Mouse (Mus musculus): Measurements from ENCODE around the gene 2310007B03Rik. TPM values are rescaled to one million over a fixed set of nuclear protein-coding genes. Genes with fewer than 3 reads are reported as not detected.
"Not testable (repeated sequence)": the region's sequence is repeated elsewhere in the genome, so short reads cannot be mapped to it uniquely, and the experiment has no call there.

Gene 2310007B03Rik
- polyA plus RNA-seq (2015; fragmentation: Nextera tagmentation; extraction: Ambion mirVana): 0.09 and 0.10 TPM in 2 replicates

GRCm38 (mm10) chr1:93160501-93161133 is at the start of gene 2310007B03Rik:
2310007B03Rik (minus strand) TSS chr1:93160948.
- ATAC-seq (ENCODE audit: low read depth): 0 out of 2 replicates have a peak, but pooled peaks have one; percentile 10
- H3K27me3 ChIP-seq: no peaks in the 10 kb centered on the region
- H3K4me2 ChIP-seq: no peak within 1 kb of the TSS
- DNase-seq: no peak
- H3K4me3 ChIP-seq (replicated peaks): no peak within 1 kb of the TSS
- H3K4me1 ChIP-seq (replicated peaks): no peaks in the 10 kb centered on the region
- H3K9me3 ChIP-seq (replicated peaks): no peaks in the 10 kb centered on the region
- WGBS (ENCODE audit: insufficient replicate concordance): 49% methylated on average over 8 of the region's 8 CpGs
- no peak within 1 kb of the TSS for H3K27ac ChIP-seq
- no peaks in the 10 kb centered on the region for H3K36me3 ChIP-seq
- no peak within 1 kb of the TSS for H3K9ac ChIP-seq

GRCm38 (mm10) chr1:93210213-93210641 is 49.5 kb upstream of the 2310007B03Rik start:
- H3K9ac ChIP-seq: no peak overlapping the region
- H3K27ac ChIP-seq: 0 out of 2 replicates have a peak overlapping the region, but pooled peaks have one; percentile 2
- DNase-seq (no peak), ATAC-seq (ENCODE audit: low read depth) (0 out of 2 replicates have a peak, but pooled peaks have one; percentile 26)
- H3K9me3 ChIP-seq (replicated peaks): no peaks in the 10 kb centered on the region
- no peaks in the 10 kb centered on the region for H3K36me3 ChIP-seq
- no peak overlapping the region for H3K4me3 ChIP-seq (replicated peaks)
- H3K27me3 ChIP-seq: no peaks in the 10 kb centered on the region
- H3K4me2 ChIP-seq: no peak overlapping the region
- 0 out of 2 replicates have a peak, but pooled peaks cover 4% of the 10 kb centered on the region for H3K4me1 ChIP-seq (replicated peaks)
- 54% methylated on average over 9 of the region's 9 CpGs for WGBS (ENCODE audit: insufficient replicate concordance)

GRCm38 (mm10) chr1:93207536-93208064 is 46.9 kb upstream of the 2310007B03Rik start:
- no peak overlapping the region for H3K9ac ChIP-seq
- H3K27me3 ChIP-seq: no peaks in the 10 kb centered on the region
- no peak overlapping the region for H3K4me2 ChIP-seq
- DNase-seq: no peak
- no peak for ATAC-seq (ENCODE audit: low read depth)
- H3K27ac ChIP-seq: no peak overlapping the region
- H3K4me3 ChIP-seq (replicated peaks): no peak overlapping the region
- 71% methylated on average over 4 of the region's 4 CpGs for WGBS (ENCODE audit: insufficient replicate concordance)
- 0 out of 2 replicates have a peak, but pooled peaks cover 4% of the 10 kb centered on the region for H3K4me1 ChIP-seq (replicated peaks)
- H3K36me3 ChIP-seq: no peaks in the 10 kb centered on the region
- no peaks in the 10 kb centered on the region for H3K9me3 ChIP-seq (replicated peaks)

GRCm38 (mm10) chr1:93206277-93206970 is 45.7 kb upstream of the 2310007B03Rik start:
- no peaks in the 10 kb centered on the region for H3K9me3 ChIP-seq (replicated peaks)
- 0 out of 2 replicates have a peak, but pooled peaks cover 4% of the 10 kb centered on the region for H3K4me1 ChIP-seq (replicated peaks)
- H3K4me3 ChIP-seq (replicated peaks): no peak overlapping the region
- DNase-seq (no peak), ATAC-seq (ENCODE audit: low read depth) (no peak)
- no peaks in the 10 kb centered on the region for H3K27me3 ChIP-seq
- H3K36me3 ChIP-seq: no peaks in the 10 kb centered on the region
- WGBS (ENCODE audit: insufficient replicate concordance): 52% methylated on average over 12 of the region's 12 CpGs
- no peak overlapping the region for H3K9ac ChIP-seq
- H3K27ac ChIP-seq: no peak overlapping the region
- no peak overlapping the region for H3K4me2 ChIP-seq

GRCm38 (mm10) chr1:93197916-93198315 is 37.2 kb upstream of the 2310007B03Rik start:
- 0 out of 2 replicates have a peak, but pooled peaks cover 3% of the 10 kb centered on the region for H3K9me3 ChIP-seq (replicated peaks)
- no peak for DNase-seq
- no peak overlapping the region for H3K9ac ChIP-seq
- no peak overlapping the region for H3K27ac ChIP-seq
- no peaks in the 10 kb centered on the region for H3K36me3 ChIP-seq
- WGBS (ENCODE audit: insufficient replicate concordance): 55% methylated on average over 3 of the region's 3 CpGs
- H3K4me1 ChIP-seq (replicated peaks): no peaks in the 10 kb centered on the region
- no peak overlapping the region for H3K4me3 ChIP-seq (replicated peaks)
- ATAC-seq (ENCODE audit: low read depth): no peak
- no peak overlapping the region for H3K4me2 ChIP-seq
- H3K27me3 ChIP-seq: no peaks in the 10 kb centered on the region

GRCm38 (mm10) chr1:93197454-93197853 is 36.7 kb upstream of the 2310007B03Rik start:
- not testable (repeated sequence) for H3K27ac ChIP-seq; H3K9me3 ChIP-seq (replicated peaks); H3K4me3 ChIP-seq (replicated peaks); DNase-seq; H3K4me1 ChIP-seq (replicated peaks); H3K36me3 ChIP-seq; ATAC-seq (ENCODE audit: low read depth); H3K9ac ChIP-seq; H3K27me3 ChIP-seq; H3K4me2 ChIP-seq
- 61% methylated on average over 2 of the region's 2 CpGs for WGBS (ENCODE audit: insufficient replicate concordance)

GRCm38 (mm10) chr1:93194961-93195360 is 34.2 kb upstream of the 2310007B03Rik start:
- H3K9me3 ChIP-seq (replicated peaks): 0 out of 2 replicates have a peak, but pooled peaks cover 3% of the 10 kb centered on the region
- DNase-seq: no peak
- H3K4me2 ChIP-seq: no peak overlapping the region
- H3K9ac ChIP-seq: no peak overlapping the region
- 56% methylated on average over 3 of the region's 3 CpGs for WGBS (ENCODE audit: insufficient replicate concordance)
- H3K36me3 ChIP-seq: no peaks in the 10 kb centered on the region
- no peak for ATAC-seq (ENCODE audit: low read depth)
- H3K4me1 ChIP-seq (replicated peaks): no peaks in the 10 kb centered on the region
- H3K27ac ChIP-seq: no peak overlapping the region
- H3K27me3 ChIP-seq: peaks cover 7% of the 10 kb centered on the region
- H3K4me3 ChIP-seq (replicated peaks): no peak overlapping the region

- no peak overlapping the region for H3K4me3 ChIP-seq (replicated peaks)
- H3K9ac ChIP-seq: no peak overlapping the region
- H3K36me3 ChIP-seq: no peaks in the 10 kb centered on the region
- WGBS (ENCODE audit: insufficient replicate concordance): 12% methylated on average over 14 of the region's 17 CpGs
- no peak for DNase-seq
- ATAC-seq (ENCODE audit: low read depth): no peak
- H3K27me3 ChIP-seq: peaks cover 14% of the 10 kb centered on the region
- no peak overlapping the region for H3K27ac ChIP-seq
- no peak overlapping the region for H3K4me2 ChIP-seq
- H3K4me1 ChIP-seq (replicated peaks): no peaks in the 10 kb centered on the region
- no peaks in the 10 kb centered on the region for H3K9me3 ChIP-seq (replicated peaks)
Measured at GRCm38 (mm10) chr1:93190726-93191305, 30.1 kb upstream of the 2310007B03Rik start.

GRCm38 (mm10) chr1:93184071-93184828 is 23.5 kb upstream of the 2310007B03Rik start:
- ATAC-seq (ENCODE audit: low read depth) (no peak), DNase-seq (no peak)
- no peak overlapping the region for H3K27ac ChIP-seq
- H3K36me3 ChIP-seq: no peaks in the 10 kb centered on the region
- WGBS (ENCODE audit: insufficient replicate concordance): 56% methylated on average over 14 of the region's 14 CpGs
- H3K9ac ChIP-seq: no peak overlapping the region
- H3K4me3 ChIP-seq (replicated peaks): no peak overlapping the region
- no peaks in the 10 kb centered on the region for H3K27me3 ChIP-seq
- no peaks in the 10 kb centered on the region for H3K9me3 ChIP-seq (replicated peaks)
- H3K4me2 ChIP-seq: no peak overlapping the region
- no peaks in the 10 kb centered on the region for H3K4me1 ChIP-seq (replicated peaks)

GRCm38 (mm10) chr1:93182281-93182680 is 21.5 kb upstream of the 2310007B03Rik start:
- no peak overlapping the region for H3K4me2 ChIP-seq
- no peak overlapping the region for H3K27ac ChIP-seq
- no peak overlapping the region for H3K9ac ChIP-seq
- H3K36me3 ChIP-seq: no peaks in the 10 kb centered on the region
- H3K4me3 ChIP-seq (replicated peaks): no peak overlapping the region
- WGBS (ENCODE audit: insufficient replicate concordance): 60% methylated on average over 7 of the region's 7 CpGs
- peaks cover 9% of the 10 kb centered on the region for H3K27me3 ChIP-seq
- H3K4me1 ChIP-seq (replicated peaks): no peaks in the 10 kb centered on the region
- ATAC-seq (ENCODE audit: low read depth): no peak
- no peak for DNase-seq
- no peaks in the 10 kb centered on the region for H3K9me3 ChIP-seq (replicated peaks)
